Mouse (Mus musculus) spleen, adult 2 months (tissue): ENCODE measurements at regions not wholly inside any gene's neighbourhood (a gene's known extent, or its start where the extent isn't known, plus 50 kb on each side); places are given as distances from the start of the nearest gene placed in this dataset.

Experiments
- CTCF ChIP-seq: fragments of 200-500 bp; IDR thresholded peaks from 2 replicates; pipeline ENCODE4 v1.5.1; 2011; ENCODE audit warnings: mild to moderate bottlenecking, inconsistent platforms; ENCODE audit not compliant: insufficient read depth, insufficient read length, insufficient replicate concordance; ENCODE audit errors: extremely low read depth
- POLR2A ChIP-seq: fragments of 200-500 bp; IDR thresholded peaks from 2 replicates; pipeline ENCODE4 v1.6.1; 2011; ENCODE audit warnings: low read depth, low read length, inconsistent platforms

DNA sequence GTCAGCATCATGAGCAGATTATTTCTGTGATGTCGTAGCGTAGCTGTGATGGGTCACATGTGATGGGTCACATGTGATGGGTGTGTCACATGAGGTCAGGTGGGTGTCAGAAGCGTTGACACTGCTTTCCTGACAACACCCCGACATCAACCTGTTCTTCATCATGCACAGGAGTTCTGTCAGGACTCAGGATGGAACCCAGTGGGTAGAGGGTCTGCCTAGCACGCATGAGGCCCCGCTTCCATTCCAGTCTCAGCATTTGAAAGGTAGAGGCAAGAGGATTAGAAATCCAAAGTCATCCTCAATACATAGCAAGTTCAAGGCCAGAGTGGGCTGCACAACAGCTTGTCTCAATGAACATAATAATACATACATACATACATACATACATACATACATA is 79.2 kb downstream of the Fam76b start:
- TF ChIP-seq CTCF (no peak), POLR2A (no peak)
